Mouse (Mus musculus) MEL (cell line): Measurements from ENCODE around the gene Npm1. TPM values are rescaled to one million over a fixed set of nuclear protein-coding genes. Genes with fewer than 3 reads are reported as not detected.
A peak's percentile ranks its signal among the peaks of the same experiment; 100 is the strongest.

ENCODE experiments used
- DNase-seq: peaks from one replicate; pipeline ENCODE4 v3.0.0; 2011; ENCODE audit warnings: low read depth, low spot score
- H3K27ac ChIP-seq: 2 replicates; pipeline ENCODE4 v1.5.1; 2012; ENCODE audit warnings: low read depth, mild to moderate bottlenecking, control low read depth, low read length, moderate library complexity; ENCODE audit not compliant: control insufficient read depth
- H3K27me3 ChIP-seq, 2 experiments: fragments of 150-350 bp in 1 of 2; sonication (generic) in 1 of 2; 2 replicates each; pipeline ENCODE4 v1.6.1; 2012; ENCODE audit warnings: low read length in 2 of 2, mild to moderate bottlenecking in 2 of 2, improper control_type of control experiment in 1 of 2, moderate library complexity in 1 of 2; ENCODE audit not compliant: insufficient read depth in 2 of 2, control insufficient read depth in 1 of 2
- H3K36me3 ChIP-seq, 2 experiments: 2 replicates each; pipeline ENCODE4 v1.6.1; 2012 to 2014; ENCODE audit warnings: low read length in 2 of 2, improper control_type of control experiment in 1 of 2, inconsistent platforms in 1 of 2, mild to moderate bottlenecking in 1 of 2; ENCODE audit not compliant: insufficient read depth in 2 of 2, control insufficient read depth in 1 of 2
- H3K4me1 ChIP-seq, 2 experiments: fragments of 150-350 bp in 1 of 2; sonication (generic) in 1 of 2; 2 replicates each; pipeline ENCODE4 v1.6.1; 2012; ENCODE audit warnings: low read length in 2 of 2, improper control_type of control experiment in 1 of 2, mild to moderate bottlenecking in 1 of 2; ENCODE audit not compliant: insufficient read depth in 2 of 2, control insufficient read depth in 1 of 2
- H3K4me3 ChIP-seq, 2 experiments: fragments of 150-350 bp in 1 of 2; sonication (generic) in 1 of 2; 2 replicates each; pipeline ENCODE4 v1.5.1; 2012; ENCODE audit warnings: low read depth in 2 of 2, low read length in 2 of 2, mild to moderate bottlenecking in 2 of 2, moderate library complexity in 2 of 2, control low read depth in 1 of 2, improper control_type of control experiment in 1 of 2; ENCODE audit not compliant: control insufficient read depth in 1 of 2, insufficient read depth in 1 of 2
- H3K79me2 ChIP-seq: 2 replicates; pipeline ENCODE4 v1.6.1; 2012; ENCODE audit warnings: mild to moderate bottlenecking, low read length, moderate library complexity; ENCODE audit not compliant: control insufficient read depth, poor library complexity, insufficient read depth
- H3K9ac ChIP-seq: 2 replicates; pipeline ENCODE4 v1.6.1; 2012; ENCODE audit warnings: low read depth, mild to moderate bottlenecking, control low read depth, low read length, moderate library complexity; ENCODE audit not compliant: control insufficient read depth, poor library complexity, severe bottlenecking
- H3K9me3 ChIP-seq: fragments of 150-350 bp; sonication (generic); replicated peaks from 2 replicates; pipeline ENCODE4 v1.6.1; 2012; ENCODE audit warnings: mild to moderate bottlenecking, low read length, improper control_type of control experiment, moderate library complexity; ENCODE audit not compliant: insufficient read depth
- BHLHE40 ChIP-seq: IDR thresholded peaks from 2 replicates; pipeline ENCODE4 v1.6.1; 2012; ENCODE audit warnings: low read depth, mild to moderate bottlenecking, inconsistent platforms, low read length, improper control_type of control experiment, borderline replicate concordance
- CHD2 ChIP-seq: IDR thresholded peaks from 2 replicates; pipeline ENCODE4 v1.6.1; 2011; ENCODE audit warnings: low read length, improper control_type of control experiment
- GATA1 ChIP-seq: IDR thresholded peaks from 2 replicates; pipeline ENCODE4 v1.6.1; 2011; ENCODE audit warnings: low read depth, low read length, improper control_type of control experiment
- JUND ChIP-seq: IDR thresholded peaks from 2 replicates; pipeline ENCODE4 v1.6.1; 2011; ENCODE audit warnings: low read depth, mild to moderate bottlenecking, improper control_type of control experiment, low read length
- KAT2A ChIP-seq: conservative IDR thresholded peaks from 2 replicates; pipeline ENCODE4 v1.6.1; 2012; ENCODE audit warnings: low read depth, low read length, improper control_type of control experiment, inconsistent platforms
- MAFK ChIP-seq: IDR thresholded peaks from 2 replicates; pipeline ENCODE4 v1.6.1; 2011; ENCODE audit warnings: low read depth, mild to moderate bottlenecking, low read length, improper control_type of control experiment, borderline replicate concordance
- MAZ ChIP-seq: IDR thresholded peaks from 2 replicates; pipeline ENCODE4 v1.6.1; 2012; ENCODE audit warnings: low read depth, mild to moderate bottlenecking, inconsistent platforms, low read length, improper control_type of control experiment
- MEF2A ChIP-seq: IDR thresholded peaks from 2 replicates; pipeline ENCODE4 v1.6.1; 2014; ENCODE audit warnings: low read depth, mild to moderate bottlenecking, inconsistent platforms, low read length, improper control_type of control experiment; ENCODE audit not compliant: poor library complexity, insufficient replicate concordance, severe bottlenecking; ENCODE audit errors: extremely low read depth
- MXI1 ChIP-seq: IDR thresholded peaks from 2 replicates; pipeline ENCODE4 v1.6.1; 2011; ENCODE audit warnings: mild to moderate bottlenecking, low read depth, low read length, improper control_type of control experiment
- MYC ChIP-seq: IDR thresholded peaks from 2 replicates; pipeline ENCODE4 v1.6.1; 2011; ENCODE audit warnings: low read depth, mild to moderate bottlenecking, low read length, improper control_type of control experiment, moderate library complexity
- NRF1 ChIP-seq: IDR thresholded peaks from 2 replicates; pipeline ENCODE4 v1.6.1; 2014; ENCODE audit warnings: low read depth, mild to moderate bottlenecking, inconsistent platforms, low read length, improper control_type of control experiment, moderate library complexity; ENCODE audit not compliant: poor library complexity, insufficient read depth, severe bottlenecking
- POLR2AphosphoS2 ChIP-seq: IDR thresholded peaks from 2 replicates; pipeline ENCODE4 v1.6.1; 2011; ENCODE audit warnings: low read length, improper control_type of control experiment
- POLR2AphosphoS5 ChIP-seq: IDR thresholded peaks from 2 replicates; pipeline ENCODE4 v1.6.1; 2012; ENCODE audit warnings: low read depth, borderline replicate concordance, mild to moderate bottlenecking, inconsistent platforms, low read length, moderate library complexity, mixed read lengths
- RAD21 ChIP-seq: IDR thresholded peaks from 2 replicates; pipeline ENCODE4 v1.6.1; 2011; ENCODE audit warnings: mild to moderate bottlenecking, low read depth, low read length, improper control_type of control experiment
- RCOR1 ChIP-seq: IDR thresholded peaks from 2 replicates; pipeline ENCODE4 v1.6.1; 2012; ENCODE audit warnings: low read depth, mild to moderate bottlenecking, inconsistent platforms, low read length, improper control_type of control experiment
- TAL1 ChIP-seq: IDR thresholded peaks from 2 replicates; pipeline ENCODE4 v1.6.1; 2012; ENCODE audit warnings: mild to moderate bottlenecking, inconsistent platforms, low read length, moderate library complexity, mixed read lengths
- TBP ChIP-seq: IDR thresholded peaks from 2 replicates; pipeline ENCODE4 v1.8.0; 2011; ENCODE audit warnings: low read depth, low read length, improper control_type of control experiment
- USF1 ChIP-seq: IDR thresholded peaks from 2 replicates; pipeline ENCODE4 v1.6.1; 2014; ENCODE audit warnings: low read depth, mild to moderate bottlenecking, inconsistent platforms, low read length, improper control_type of control experiment, moderate library complexity
- ZKSCAN1 ChIP-seq: IDR thresholded peaks from 2 replicates; pipeline ENCODE4 v1.6.1; 2012; ENCODE audit warnings: low read depth, mild to moderate bottlenecking, inconsistent platforms, low read length, improper control_type of control experiment, moderate library complexity
- ZMIZ1 ChIP-seq: IDR thresholded peaks from 2 replicates; pipeline ENCODE4 v1.6.1; 2012; ENCODE audit warnings: low read depth, mild to moderate bottlenecking, inconsistent platforms, low read length, improper control_type of control experiment, moderate library complexity
- ZNF384 ChIP-seq: IDR thresholded peaks from 2 replicates; pipeline ENCODE4 v1.6.1; 2012; ENCODE audit warnings: low read depth, mild to moderate bottlenecking, inconsistent platforms, low read length, improper control_type of control experiment
- polyA plus RNA-seq, 2 experiments: library from polyadenylated mRNA; stranded (reverse) in 1 of 2; unstranded in 1 of 2; fragments of >175 nt in 1 of 2; fragments of >200 nt in 1 of 2; gene quantifications; 2 replicates each; pipeline versions ENCODE4 v1.2.1 to v1.2.4; 2012; ENCODE audit warnings: low replicate concordance in 2 of 2, low read depth in 1 of 2; ENCODE audit not compliant: insufficient read length in 2 of 2, insufficient read depth in 1 of 2, missing spikeins in 1 of 2
- total RNA-seq: library from RNA; depleted of rRNA; stranded (reverse); fragments of 300-350 nt; gene quantifications from 2 replicates; pipeline ENCODE4 v1.2.3, GENCODE M21; 2012

Npm1 gene
- total and polyA plus RNA-seq, 3 experiments: 839 to 4,033 (median 3,244) TPM

GRCm38 (mm10) chr11:33127058-33127457, 35.9 kb downstream of the Npm1 start:
- H3K79me2 ChIP-seq: no peaks in the 10 kb centered on the region
- H3K4me1 ChIP-seq: peaks cover 0 to 5% of the 10 kb centered on the region in 2 experiments; a peak in 2 of 4 replicates
- no peak overlapping the region for H3K27ac ChIP-seq
- no peak for TF ChIP-seq MYC
- no peak for TF ChIP-seq POLR2AphosphoS5
- no peak for TF ChIP-seq BHLHE40
- TF ChIP-seq MEF2A: no peak
- no peak for TF ChIP-seq RAD21
- no peak for TF ChIP-seq JUND
- TF ChIP-seq GATA1: no peak
- TF ChIP-seq MAFK: no peak
- no peak for TF ChIP-seq CHD2
- no peak for TF ChIP-seq MAZ
- TF ChIP-seq TAL1: no peak
- TF ChIP-seq RCOR1: no peak
- no peak for TF ChIP-seq POLR2AphosphoS2
- no peak for TF ChIP-seq TBP
- no peak for TF ChIP-seq ZKSCAN1
- no peak for TF ChIP-seq KAT2A
- peaks cover 0 to 4% of the 10 kb centered on the region in 2 experiments; a peak in 2 of 4 replicates for H3K36me3 ChIP-seq
- peak; percentile 63 for DNase-seq
- no peak overlapping the region for H3K4me3 ChIP-seq
- no peaks in the 10 kb centered on the region for H3K9me3 ChIP-seq
- H3K27me3 ChIP-seq: no peaks in the 10 kb centered on the region
- H3K9ac ChIP-seq: no peak overlapping the region

- H3K27me3 ChIP-seq: no peaks in the 10 kb centered on the region
- no peaks in the 10 kb centered on the region for H3K79me2 ChIP-seq
- H3K4me1 ChIP-seq: peaks cover 0 to 5% of the 10 kb centered on the region in 2 experiments; a peak in 2 of 4 replicates
- no peak overlapping the region for H3K4me3 ChIP-seq
- no peak overlapping the region for H3K27ac ChIP-seq
- no peaks in the 10 kb centered on the region for H3K9me3 ChIP-seq
- TF ChIP-seq ZNF384 (no peak), ZMIZ1 (no peak), MXI1 (no peak), USF1 (no peak), GATA1 (no peak), NRF1 (no peak)
- H3K9ac ChIP-seq: no peak overlapping the region
- H3K36me3 ChIP-seq: peaks cover 0 to 4% of the 10 kb centered on the region in 2 experiments; a peak in 3 of 4 replicates
- DNase-seq: no peak
These were observed 40.3 kb downstream of the Npm1 start for GRCm38 (mm10) chr11:33122575-33123268.
